Mouse (Mus musculus): ENCODE data around the gene Gm49325.

Gene Gm49325

GRCm38 (mm10) chr10:77627497-77627896 is 21.5 kb downstream of the Gm49325 start:
- peak; percentile 75 to 81 for DNase-seq

GRCm38 (mm10) chr10:77629163-77629562 is 23.2 kb downstream of the Gm49325 start:
- no peak for DNase-seq

- no peak for DNase-seq
Observed at GRCm38 (mm10) chr10:77629970-77630369, 24.0 kb downstream of the Gm49325 start.

- DNase-seq: no peak
Observed at GRCm38 (mm10) chr10:77634016-77634415, 28.0 kb downstream of the Gm49325 start.

- no peak for DNase-seq
Observed at GRCm38 (mm10) chr10:77634452-77635231, 28.6 kb downstream of the Gm49325 start.

- no peak for DNase-seq
Observed at GRCm38 (mm10) chr10:77636234-77636922, 30.4 kb downstream of the Gm49325 start.

GRCm38 (mm10) chr10:77638956-77639355 is 33.0 kb downstream of the Gm49325 start:
- DNase-seq: no peak

GRCm38 (mm10) chr10:77643160-77643559 is 37.2 kb downstream of the Gm49325 start:
- no peak for DNase-seq

- no peak for DNase-seq
Observed at GRCm38 (mm10) chr10:77645571-77645970, 39.6 kb downstream of the Gm49325 start.

- DNase-seq: no peak
Observed at GRCm38 (mm10) chr10:77647461-77647860, 41.5 kb downstream of the Gm49325 start.

- DNase-seq: no peak
Observed at GRCm38 (mm10) chr10:77647901-77648300, 41.9 kb downstream of the Gm49325 start.

- DNase-seq: no peak
Observed at GRCm38 (mm10) chr10:77652046-77652445, 46.0 kb downstream of the Gm49325 start.

GRCm38 (mm10) chr10:77658286-77658994 is 52.4 kb downstream of the Gm49325 start:
- DNase-seq: no peak

- no peak for DNase-seq
Observed at GRCm38 (mm10) chr10:77663949-77664665, 58.1 kb downstream of the Gm49325 start.

GRCm38 (mm10) chr10:77666342-77666741 is 60.3 kb downstream of the Gm49325 start:
- peak in 1 of 2 experiments; percentile 43 for DNase-seq

GRCm38 (mm10) chr10:77667402-77667801 is 61.4 kb downstream of the Gm49325 start:
- DNase-seq: no peak

- no peak for DNase-seq
Observed at GRCm38 (mm10) chr10:77670710-77671109, 64.7 kb downstream of the Gm49325 start.

- no peak for DNase-seq
Observed at GRCm38 (mm10) chr10:77671519-77671918, 65.5 kb downstream of the Gm49325 start.

- peak; percentile 62 to 70 for DNase-seq
Observed at GRCm38 (mm10) chr10:77673765-77674164, 67.8 kb downstream of the Gm49325 start.

GRCm38 (mm10) chr10:77677562-77677961 is 71.6 kb downstream of the Gm49325 start:
- DNase-seq: peak; percentile 42 to 43

GRCm38 (mm10) chr10:77682994-77683393 is 77.0 kb downstream of the Gm49325 start:
- DNase-seq: no peak

GRCm38 (mm10) chr10:77684181-77684580 is 78.2 kb downstream of the Gm49325 start:
- no peak for DNase-seq

Data from thymus, postnatal 36 days (tissue).